Mouse (Mus musculus): ENCODE results near the gene Icam4.

DNA sequence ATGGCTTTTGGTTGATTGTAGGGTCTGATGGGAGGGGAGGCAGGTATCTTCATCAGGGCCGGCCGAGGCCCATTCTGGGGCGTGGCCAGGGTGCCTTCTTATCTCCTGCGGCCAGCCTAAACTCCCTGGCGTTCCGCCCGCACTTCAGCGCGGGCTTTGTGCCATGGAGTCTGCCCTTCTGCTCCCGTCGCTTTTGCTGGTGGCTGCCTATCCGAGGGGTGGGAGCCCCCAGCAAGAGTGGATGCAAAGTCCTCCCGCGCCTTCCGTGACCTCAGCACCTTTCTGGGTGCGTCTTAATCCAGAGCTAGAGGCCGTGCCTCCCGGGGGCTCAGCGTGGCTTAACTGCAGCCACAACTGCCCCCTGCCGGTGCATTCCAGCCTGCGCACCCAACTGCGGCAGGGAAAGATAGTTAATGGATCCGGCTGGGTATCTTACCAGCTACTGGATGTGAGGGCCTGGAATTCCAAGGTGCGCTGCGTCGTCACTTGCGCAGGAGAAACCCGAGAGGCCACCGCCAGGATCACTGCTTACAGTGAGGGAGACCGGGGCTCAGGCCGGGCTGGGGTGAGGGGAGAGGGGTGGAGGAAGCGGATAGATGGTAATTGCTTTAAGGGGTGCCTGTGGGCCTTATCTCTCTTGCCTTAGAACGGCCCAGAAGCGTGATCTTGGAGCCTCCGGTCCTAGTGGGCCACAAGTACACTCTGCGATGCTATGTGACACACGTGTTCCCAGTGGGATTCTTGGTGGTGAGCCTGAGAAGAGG is at the start of gene Icam4:
- peak; percentile 96 for TF ChIP-seq POLR2AphosphoS2 (IDR thresholded peaks at IDR 0.05; ENCODE audit: low read depth, low read length)
- no peak; the same call in 1 of the 2 replicates for TF ChIP-seq POLR2A (IDR thresholded peaks at IDR 0.05; ENCODE audit: low read depth, low read length)
- TF ChIP-seq SIN3A (IDR thresholded peaks at IDR 0.05; ENCODE audit: low read length), result peak; percentile 88
- TF ChIP-seq CTCF (conservative IDR thresholded peaks at IDR 0.05 in 1 of 2, IDR thresholded peaks at IDR 0.05 in 1 of 2; ENCODE audit: low read depth in 2 of 2, low read length in 2 of 2), result peak in 1 of 2 experiments; percentile 88; a peak in 2 of 4 replicates
- TF ChIP-seq CHD2 (IDR thresholded peaks at IDR 0.05; ENCODE audit: low read length), result no peak
- peak; percentile 82 for TF ChIP-seq MXI1 (IDR thresholded peaks at IDR 0.05; ENCODE audit: low read depth, low read length)
- no peak for TF ChIP-seq MYC (IDR thresholded peaks at IDR 0.05; ENCODE audit: low read depth, low read length)
- no peak for TF ChIP-seq USF1 (IDR thresholded peaks at IDR 0.05; ENCODE audit: low read depth, low read length)
- no peak for TF ChIP-seq ZNF384 (IDR thresholded peaks at IDR 0.05; ENCODE audit: low read depth, low read length)
- TF ChIP-seq MAX (IDR thresholded peaks at IDR 0.05; ENCODE audit: low read length), result peak; percentile 31
- no peak; the same call in 1 of the 2 replicates for TF ChIP-seq UBTF (IDR thresholded peaks at IDR 0.05; ENCODE audit: low read depth, low read length)
- TF ChIP-seq RCOR1 (conservative IDR thresholded peaks at IDR 0.05; ENCODE audit: low read depth, low read length), result 0 out of 2 replicates have a peak, but pooled peaks have one; percentile 21

Measured in CH12.LX (cell line).